Mouse (Mus musculus) spleen, embryonic (tissue): ENCODE data around the gene Mymx.

Experiments
- CTCF ChIA-PET: fragments of 350-600 bp; sonication (Branson Sonifier 250); formaldehyde crosslinking; loops from one replicate; lab custom pipeline; 2022; lab: Charles Lee

Mymx gene

DNA sequence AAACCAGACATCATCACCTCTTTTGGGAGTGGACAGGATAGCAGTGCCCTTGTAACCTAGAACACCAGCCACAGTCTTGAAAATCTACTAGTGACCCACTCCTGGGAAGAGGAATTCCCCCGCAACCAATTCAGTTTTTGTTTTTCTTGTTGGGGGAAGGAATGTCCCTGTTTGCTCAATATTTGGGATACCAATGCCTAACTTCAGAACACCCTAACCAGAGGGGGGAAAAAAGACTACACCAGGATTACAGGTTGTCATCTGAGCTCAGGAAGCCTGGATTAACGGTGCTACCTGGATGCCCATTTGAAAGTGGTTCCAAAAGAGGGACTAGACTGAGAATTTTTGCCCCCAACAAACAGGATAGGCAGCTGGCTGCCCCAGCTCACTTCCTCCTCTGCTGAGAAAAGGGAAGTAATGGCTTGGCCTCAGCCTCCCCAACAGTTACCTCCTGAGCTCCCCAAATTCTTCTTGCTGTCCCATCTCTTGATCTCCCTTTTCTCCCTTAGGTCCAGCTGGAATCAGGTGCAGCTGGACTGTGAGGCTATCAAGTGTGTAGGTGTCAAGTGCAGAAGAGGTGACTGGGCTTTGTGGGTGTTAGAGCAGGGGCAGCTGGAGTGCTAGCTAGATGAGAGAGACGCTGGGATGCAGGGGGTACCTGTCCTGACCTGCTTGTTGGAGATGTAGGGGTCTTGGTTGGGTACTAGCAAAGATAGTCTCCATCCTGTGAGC lies 45.2 kb downstream of the Mymx start:
- CTCF ChIA-PET = interaction anchor here (0.5 to 1.5 kb wide), 3 partner anchors 9 to 1296 kb away, joined by 3 to 4 read pairs (median 4); no protein-coding TSS in a partner anchor

GRCm38 (mm10) chr17:45556107-45556489 lies 45.8 kb downstream of the Mymx start:
- CTCF ChIA-PET = interaction anchor here (0.6 to 1.5 kb wide), 4 partner anchors 10 to 75 kb away, joined by 3 to 4 read pairs (median 4); no protein-coding TSS in a partner anchor

- CTCF ChIA-PET = interaction anchor here (0.6 to 1.5 kb wide), 4 partner anchors 10 to 75 kb away, joined by 3 to 4 read pairs (median 4); no protein-coding TSS in a partner anchor
These were observed 46.3 kb downstream of the Mymx start, which contains the start of gene Nfkbie for GRCm38 (mm10) chr17:45555452-45556106. Nfkbie (plus strand) TSS chr17:45555703.

- CTCF ChIA-PET = interaction anchor here (0.6 to 1.1 kb wide), 2 partner anchors 28 to 74 kb away, joined by 3 to 11 read pairs; no protein-coding TSS in a partner anchor
These were observed 47.5 kb downstream of the Mymx start for GRCm38 (mm10) chr17:45554420-45554819.

DNA sequence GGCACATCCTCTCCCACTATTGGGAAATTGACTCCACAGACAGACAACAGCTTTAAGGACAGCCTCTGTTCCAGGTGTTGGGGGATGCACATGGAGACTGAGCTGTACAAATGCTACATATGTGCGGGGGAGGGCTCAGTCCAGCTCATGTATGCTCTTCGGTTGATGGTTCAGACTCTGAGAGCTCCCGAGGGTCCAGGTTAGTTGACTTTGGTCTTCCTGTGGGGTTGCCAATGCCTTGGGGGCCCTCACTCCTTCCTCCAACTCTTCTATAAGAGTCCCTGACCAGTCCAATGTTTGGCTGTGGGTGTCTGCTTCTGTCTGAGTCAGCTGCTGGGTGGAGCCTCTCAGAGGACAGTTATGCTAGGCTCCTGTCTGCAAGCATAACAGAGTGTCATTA lies 48.8 kb downstream of the Mymx start:
- CTCF ChIA-PET = interaction anchor here (0.7 to 1.3 kb wide), 3 partner anchors 30 to 694 kb away, joined by 3 to 10 read pairs (median 6); no protein-coding TSS in a partner anchor

DNA sequence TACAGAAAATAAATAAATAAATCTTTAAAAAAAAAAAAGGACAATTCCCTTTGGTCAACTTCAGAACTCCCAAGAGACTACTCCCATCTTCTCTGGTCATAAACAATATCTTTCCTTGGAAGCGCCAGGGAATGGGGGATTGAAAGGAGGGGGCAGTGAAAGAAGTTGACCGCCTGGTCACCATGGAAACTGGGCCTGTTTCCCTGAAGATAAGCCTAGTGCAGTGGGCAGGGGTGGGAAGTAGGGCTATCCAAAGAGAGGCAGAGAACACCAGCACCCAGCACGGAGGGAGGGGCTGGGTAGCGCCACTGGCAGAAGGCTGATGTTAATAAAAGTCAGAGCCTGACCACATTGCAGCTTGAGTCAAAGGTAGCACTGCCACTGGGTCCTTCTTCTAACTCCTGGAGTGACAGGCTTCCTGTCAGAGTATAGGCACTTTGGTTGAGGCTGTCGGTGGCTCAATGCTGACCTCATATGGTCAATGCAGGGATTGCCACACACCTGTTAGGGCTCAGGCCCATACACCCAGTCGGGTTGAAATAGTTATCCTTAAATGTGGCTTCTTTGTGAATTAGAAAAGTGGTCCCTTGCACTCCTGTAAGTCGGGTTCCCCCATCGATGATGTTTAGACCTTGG lies 50.0 kb downstream of the Mymx start:
- CTCF ChIA-PET = interaction anchor here (0.6 to 1.6 kb wide), 5 partner anchors 23 to 325 kb away, joined by 3 to 10 read pairs (median 6); no protein-coding TSS in a partner anchor

DNA sequence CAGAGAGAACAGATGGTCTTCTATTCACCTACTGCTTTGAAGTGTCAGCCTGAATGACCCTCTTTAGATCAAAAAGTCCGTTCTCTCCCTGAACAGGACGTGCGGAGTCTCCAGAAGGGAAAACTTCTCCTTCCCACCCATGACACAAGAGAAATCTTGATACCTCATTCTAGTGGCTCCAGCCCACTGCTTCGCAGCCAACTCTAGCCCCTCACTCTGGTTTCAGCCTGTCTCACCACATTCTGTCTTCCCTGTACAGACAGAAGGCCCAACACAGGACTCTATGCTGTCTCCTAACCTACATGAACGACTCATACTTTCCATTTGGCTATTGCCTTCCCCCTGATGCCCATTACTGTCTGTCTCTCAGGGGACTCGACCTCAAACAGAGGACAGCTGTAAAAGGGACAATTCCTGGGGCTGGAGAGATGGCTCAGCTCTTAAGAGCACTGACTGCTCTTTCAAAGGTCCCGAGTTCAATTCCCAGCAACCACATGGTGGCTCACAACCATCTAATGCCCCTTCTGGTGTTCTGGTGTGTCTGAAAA lies 50.6 kb downstream of the Mymx start:
- CTCF ChIA-PET = interaction anchor here (0.6 to 1.6 kb wide), 2 partner anchors 23 to 325 kb away, joined by 6 to 10 read pairs; no protein-coding TSS in a partner anchor
